Mouse (Mus musculus) kidney, embryonic 16.5 days (tissue): Measurements from ENCODE around the gene Phf7. TPM values are rescaled to one million over a fixed set of nuclear protein-coding genes. Genes with fewer than 3 reads are reported as not detected.

Experiments
- ATAC-seq: fragments of 200-750 bp; cut with Nextera tagmentation; 2 replicates; pipeline ENCODE4 v1.8.0; 2017; ENCODE audit warnings: moderate TSS enrichment; ENCODE audit not compliant: low FRiP score, low TSS enrichment
- H3K27ac ChIP-seq: fragments of 300-500 bp; sonication (generic); 2 replicates; pipeline ENCODE4 v1.5.1; 2014; ENCODE audit warnings: low read length
- H3K27me3 ChIP-seq: fragments of 300-500 bp; sonication (generic); 2 replicates; pipeline ENCODE4 v1.6.1; 2014; ENCODE audit warnings: low read length, control low read depth, mixed read lengths; ENCODE audit not compliant: insufficient read depth
- H3K36me3 ChIP-seq: fragments of 300-500 bp; sonication (generic); 2 replicates; pipeline ENCODE4 v1.6.1; 2014; ENCODE audit warnings: low read length, control low read depth, mixed read lengths; ENCODE audit not compliant: insufficient read depth
- H3K4me1 ChIP-seq: fragments of 300-500 bp; sonication (generic); 2 replicates; pipeline ENCODE4 v1.6.1; 2014; ENCODE audit warnings: low read length, control low read depth, mixed read lengths; ENCODE audit not compliant: insufficient read depth
- H3K4me2 ChIP-seq: fragments of 300-500 bp; sonication (generic); replicated peaks from 2 replicates; pipeline ENCODE4 v1.6.1; 2014; ENCODE audit warnings: low read depth, low read length
- H3K4me3 ChIP-seq: fragments of 300-500 bp; sonication (generic); 2 replicates; pipeline ENCODE4 v1.5.1; 2014; ENCODE audit warnings: mild to moderate bottlenecking, low read length
- H3K9ac ChIP-seq: fragments of 300-500 bp; sonication (generic); replicated peaks from 2 replicates; pipeline ENCODE4 v1.6.1; 2014; ENCODE audit warnings: low read length
- H3K9me3 ChIP-seq: fragments of 300-500 bp; sonication (generic); 2 replicates; pipeline ENCODE4 v1.6.1; 2016; ENCODE audit warnings: low read length, control low read depth
- WGBS: fragments of 180-500 bp; shearing (Covaris S2); extraction: QIAGEN DNeasy Blood & Tissue Kit; methylation state at CpG from one replicate; pipeline ENCODE4 v1.1.7; 2014; 5-methylcytosine and 5-hydroxymethylcytosine counted together
- polyA plus RNA-seq: library from polyadenylated mRNA; unstranded; fragments of >200 nt; fragmentation: Nextera tagmentation; extraction: Ambion mirVana; gene quantifications from 2 replicates; pipeline ENCODE4 v1.2.1, GENCODE M21; 2015

Gene Phf7
- polyA plus RNA-seq, 1 experiment from 2014 or later = 13.9 TPM

GRCm38 (mm10) chr14:31194441-31194840, 56.7 kb downstream of the Phf7 start:
- no peaks in the 10 kb centered on the region for H3K27me3 ChIP-seq
- no peak overlapping the region for H3K4me3 ChIP-seq
- no peak overlapping the region for H3K9ac ChIP-seq
- 95% methylated on average over 2 of the region's 2 CpGs for WGBS
- no peak overlapping the region for H3K4me2 ChIP-seq
- no peak for ATAC-seq
- H3K36me3 ChIP-seq = peaks cover 55% of the 10 kb centered on the region
- no peak overlapping the region for H3K27ac ChIP-seq
- H3K4me1 ChIP-seq = peaks cover 9% of the 10 kb centered on the region; the same call in 1 of the 2 replicates
- H3K9me3 ChIP-seq = no peaks in the 10 kb centered on the region

GRCm38 (mm10) chr14:31193791-31194190, 57.3 kb downstream of the Phf7 start:
- peaks cover 7% of the 10 kb centered on the region; the same call in 1 of the 2 replicates for H3K4me1 ChIP-seq
- no peak overlapping the region for H3K4me2 ChIP-seq
- H3K9me3 ChIP-seq = no peaks in the 10 kb centered on the region
- no peak overlapping the region for H3K9ac ChIP-seq
- peaks cover 58% of the 10 kb centered on the region for H3K36me3 ChIP-seq
- ATAC-seq = no peak
- H3K4me3 ChIP-seq = no peak overlapping the region
- H3K27ac ChIP-seq = no peak overlapping the region
- no peaks in the 10 kb centered on the region for H3K27me3 ChIP-seq
- 81% methylated on average over 7 of the region's 7 CpGs for WGBS

- H3K27ac ChIP-seq = no peak overlapping the region
- H3K4me2 ChIP-seq = no peak overlapping the region
- no peak overlapping the region for H3K4me3 ChIP-seq
- H3K27me3 ChIP-seq = no peaks in the 10 kb centered on the region
- peaks cover 62% of the 10 kb centered on the region for H3K36me3 ChIP-seq
- no peak for ATAC-seq
- WGBS = 77% methylated on average over 2 of the region's 2 CpGs
- H3K9ac ChIP-seq = no peak overlapping the region
- H3K4me1 ChIP-seq = peaks cover 7% of the 10 kb centered on the region; the same call in 1 of the 2 replicates
- H3K9me3 ChIP-seq = no peaks in the 10 kb centered on the region
Observed at GRCm38 (mm10) chr14:31191936-31192335, 59.2 kb downstream of the Phf7 start.

GRCm38 (mm10) chr14:31189348-31189747, 61.8 kb downstream of the Phf7 start:
- no peaks in the 10 kb centered on the region for H3K27me3 ChIP-seq
- no peak overlapping the region for H3K9ac ChIP-seq
- H3K4me1 ChIP-seq = no peaks in the 10 kb centered on the region
- H3K4me2 ChIP-seq = no peak overlapping the region
- no peak for ATAC-seq
- H3K27ac ChIP-seq = no peak overlapping the region
- peaks cover 88% of the 10 kb centered on the region for H3K36me3 ChIP-seq
- no peak overlapping the region for H3K4me3 ChIP-seq
- 87% methylated on average over 3 of the region's 3 CpGs for WGBS
- H3K9me3 ChIP-seq = no peaks in the 10 kb centered on the region

GRCm38 (mm10) chr14:31188771-31189181, 62.3 kb downstream of the Phf7 start:
- Histone ChIP-seq H3K9ac (no peak overlapping the region), H3K36me3 (peaks cover 94% of the 10 kb centered on the region), H3K4me3 (no peak overlapping the region), H3K27me3 (no peaks in the 10 kb centered on the region), H3K4me1 (no peaks in the 10 kb centered on the region), H3K4me2 (no peak overlapping the region), H3K27ac (no peak overlapping the region), H3K9me3 (no peaks in the 10 kb centered on the region)
- no peak for ATAC-seq
- 83% methylated on average over 6 of the region's 6 CpGs for WGBS

Other genes with a start within 250 kb of the Phf7 start
- gene Glt8d1, start 249.9 kb downstream of the Phf7 start, polyA plus RNA-seq = 68.8 and 72.7 TPM in 2 replicates
- 372 and 375 TPM in 2 replicates for gene Spcs1, start 249.6 kb downstream of the Phf7 start, polyA plus RNA-seq
- gene Pbrm1, start 232.2 kb downstream of the Phf7 start, polyA plus RNA-seq = 126 and 128 TPM in 2 replicates
- 107 and 116 TPM in 2 replicates for gene Gnl3, start 232.2 kb downstream of the Phf7 start, polyA plus RNA-seq
- 105 and 109 TPM in 2 replicates for gene Smim4, start 122.4 kb downstream of the Phf7 start, polyA plus RNA-seq
- 350 and 354 TPM in 2 replicates for gene Nt5dc2, start 120.3 kb downstream of the Phf7 start, polyA plus RNA-seq
- 35.2 and 39.8 TPM in 2 replicates for gene Stab1, start 82.7 kb downstream of the Phf7 start, polyA plus RNA-seq
- gene Tnnc1, start 43.0 kb downstream of the Phf7 start, polyA plus RNA-seq = 10.2 and 10.6 TPM in 2 replicates
- 419 and 421 TPM in 2 replicates for gene Nisch, start 34.4 kb downstream of the Phf7 start, polyA plus RNA-seq
- gene Sema3g, start 33.5 kb downstream of the Phf7 start, polyA plus RNA-seq = 5.3 and 5.4 TPM in 2 replicates
- 105 and 106 TPM in 2 replicates for gene Bap1, start 133 bp upstream of the Phf7 start, polyA plus RNA-seq
- gene Dnah1, start 72.6 kb upstream of the Phf7 start, polyA plus RNA-seq = 7.4 and 7.7 TPM in 2 replicates
- 45.0 and 48.8 TPM in 2 replicates for gene Capn7, start 85.3 kb upstream of the Phf7 start, polyA plus RNA-seq
- gene Sh3bp5, start 184.8 kb upstream of the Phf7 start, polyA plus RNA-seq = 34.1 and 39.0 TPM in 2 replicates
- 24.9 and 28.0 TPM in 2 replicates for gene Eaf1, start 243.1 kb upstream of the Phf7 start, polyA plus RNA-seq
- 54.5 and 60.7 TPM in 2 replicates for gene Mettl6, start 243.7 kb upstream of the Phf7 start, polyA plus RNA-seq